Mouse (Mus musculus): ENCODE measurements around the gene Spryd3. TPM values are rescaled to one million over a fixed set of nuclear protein-coding genes. Genes with fewer than 3 reads are reported as not detected.
A peak's percentile ranks its signal among the peaks of the same experiment; 100 is the strongest.

Gene Spryd3
- 11.1 and 14.6 TPM in 2 replicates for polyA plus RNA-seq (2014; fragmentation: Nextera tagmentation; extraction: Ambion mirVana)

- Histone ChIP-seq H3K4me1 (ENCODE audit: control insufficient read depth, insufficient read depth, low read length) (peaks cover 7% of the 10 kb centered on the region), H3K9ac (ENCODE audit: low read depth, low read length) (peak within 1 kb of the TSS; percentile 78), H3K27ac (ENCODE audit: low read depth, low read length) (peak within 1 kb of the TSS; percentile 73), H3K27me3 (ENCODE audit: control insufficient read depth, insufficient read depth, low read length) (no peaks in the 10 kb centered on the region), H3K9me3 (replicated peaks; ENCODE audit: control insufficient read depth, low read length) (no peaks in the 10 kb centered on the region), H3K36me3 (ENCODE audit: control insufficient read depth, insufficient read depth, low read length) (peaks cover 4% of the 10 kb centered on the region), H3K4me3 (ENCODE audit: low read depth, low read length) (peak within 1 kb of the TSS; percentile 80), H3K4me2 (peak within 1 kb of the TSS; percentile 93)
- peak; percentile 99 for ATAC-seq (replicated peaks; ENCODE audit: insufficient number of reproducible peaks, low FRiP score, low TSS enrichment)
- 1% methylated on average over 45 of the region's 50 CpGs for WGBS (ENCODE audit: insufficient replicate concordance)
Observed at GRCm38 (mm10) chr15:102136129-102136758, at the start of gene Spryd3. TSS of gene Spryd3 (minus strand) at chr15:102136234.

- Histone ChIP-seq H3K36me3 (ENCODE audit: control insufficient read depth, insufficient read depth, low read length) (peaks cover 7% of the 10 kb centered on the region), H3K4me3 (ENCODE audit: low read depth, low read length) (no peak overlapping the region), H3K4me2 (no peak overlapping the region), H3K27me3 (ENCODE audit: control insufficient read depth, insufficient read depth, low read length) (no peaks in the 10 kb centered on the region), H3K27ac (ENCODE audit: low read depth, low read length) (no peak overlapping the region), H3K9me3 (replicated peaks; ENCODE audit: control insufficient read depth, low read length) (no peaks in the 10 kb centered on the region), H3K9ac (ENCODE audit: low read depth, low read length) (no peak overlapping the region), H3K4me1 (ENCODE audit: control insufficient read depth, insufficient read depth, low read length) (no peaks in the 10 kb centered on the region; the same call in 1 of the 2 replicates)
- 64% methylated on average over 3 of the region's 3 CpGs for WGBS (ENCODE audit: insufficient replicate concordance)
- no peak for ATAC-seq (replicated peaks; ENCODE audit: insufficient number of reproducible peaks, low FRiP score, low TSS enrichment)
Observed at GRCm38 (mm10) chr15:102183076-102183475, 47.0 kb upstream of the Spryd3 start.

DNA sequence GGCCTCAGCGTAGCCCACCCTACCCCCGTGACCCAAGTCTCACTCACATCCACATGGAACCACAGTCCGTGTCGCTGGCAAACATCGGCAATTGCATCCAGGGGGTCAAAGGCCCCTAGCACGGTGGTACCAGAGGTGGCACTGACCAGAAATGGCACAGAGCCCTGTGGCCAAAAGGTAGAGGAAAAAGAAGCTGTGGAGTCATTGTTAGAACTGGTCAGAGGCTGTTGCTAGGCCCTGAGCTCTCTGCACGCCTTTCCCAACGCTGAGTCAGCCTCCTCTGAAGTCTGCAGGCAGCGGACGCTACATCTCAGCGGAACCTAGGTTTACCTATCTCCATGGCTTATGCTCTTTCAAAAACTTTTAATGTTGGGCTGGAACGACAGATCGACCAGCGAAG is 43.9 kb upstream of the Spryd3 start:
- no peak for ATAC-seq (replicated peaks; ENCODE audit: insufficient number of reproducible peaks, low FRiP score, low TSS enrichment)

DNA sequence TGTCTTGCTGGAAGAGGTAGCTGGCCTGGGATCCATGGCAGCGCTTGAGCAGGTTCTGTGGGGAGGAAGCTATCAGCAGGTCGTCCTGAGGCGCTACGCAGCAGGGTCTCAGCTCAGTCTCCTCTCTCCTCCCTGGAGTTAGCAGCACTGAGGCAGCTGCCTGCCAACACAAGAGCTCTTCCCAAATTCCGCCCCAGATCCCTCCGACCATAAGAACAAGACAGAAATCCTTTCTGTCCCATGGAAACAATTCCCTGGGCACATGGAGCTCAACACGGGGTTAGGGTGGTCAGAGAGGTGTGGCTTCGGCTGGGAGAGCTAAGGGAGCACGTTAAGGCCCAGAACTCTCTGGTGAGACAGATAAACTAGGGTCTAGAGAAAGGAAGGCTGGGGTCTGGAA is 43.1 kb upstream of the Spryd3 start:
- Histone ChIP-seq H3K4me1 (ENCODE audit: control insufficient read depth, insufficient read depth, low read length) (no peaks in the 10 kb centered on the region), H3K36me3 (ENCODE audit: control insufficient read depth, insufficient read depth, low read length) (peaks cover 3% of the 10 kb centered on the region; the same call in 1 of the 2 replicates)
- WGBS (ENCODE audit: insufficient replicate concordance), result 68% methylated on average over 9 of the region's 9 CpGs

More for the DNA sequence above, 43.9 kb upstream of the Spryd3 start:
- H3K4me3 ChIP-seq (ENCODE audit: low read depth, low read length), result no peak overlapping the region
- H3K9ac ChIP-seq (ENCODE audit: low read depth, low read length), result no peak overlapping the region
- H3K27me3 ChIP-seq (ENCODE audit: control insufficient read depth, insufficient read depth, low read length), result no peaks in the 10 kb centered on the region
- H3K4me1 ChIP-seq (ENCODE audit: control insufficient read depth, insufficient read depth, low read length), result no peaks in the 10 kb centered on the region
- no peak overlapping the region for H3K27ac ChIP-seq (ENCODE audit: low read depth, low read length)
- H3K36me3 ChIP-seq (ENCODE audit: control insufficient read depth, insufficient read depth, low read length), result peaks cover 5% of the 10 kb centered on the region; the same call in 1 of the 2 replicates
- no peaks in the 10 kb centered on the region for H3K9me3 ChIP-seq (replicated peaks; ENCODE audit: control insufficient read depth, low read length)
- 86% methylated on average over 14 of the region's 14 CpGs for WGBS (ENCODE audit: insufficient replicate concordance)
- no peak overlapping the region for H3K4me2 ChIP-seq

DNA sequence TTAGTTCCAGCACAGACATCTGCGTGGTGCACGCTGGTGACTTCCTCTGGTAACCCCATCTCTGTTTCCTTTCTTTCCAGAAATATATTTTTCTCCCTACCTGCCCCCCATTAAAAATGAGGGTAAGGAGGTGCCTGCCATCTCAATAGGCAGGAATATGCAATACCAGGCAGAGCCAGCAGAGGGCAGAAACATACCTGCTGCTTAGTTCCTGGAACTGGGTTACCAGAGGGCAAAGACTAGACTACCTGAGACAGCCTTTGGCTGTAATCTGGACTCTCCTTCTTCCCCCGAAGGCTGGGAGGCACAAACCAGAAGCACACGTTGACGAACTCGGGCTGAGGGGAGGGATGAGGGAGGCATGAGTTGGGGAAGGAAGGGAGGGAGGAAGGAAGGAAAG is 42.2 kb upstream of the Spryd3 start:
- 18% methylated on average over 6 of the region's 6 CpGs for WGBS (ENCODE audit: insufficient replicate concordance)
- Histone ChIP-seq H3K27ac (ENCODE audit: low read depth, low read length) (no peak overlapping the region), H3K27me3 (ENCODE audit: control insufficient read depth, insufficient read depth, low read length) (no peaks in the 10 kb centered on the region), H3K4me1 (ENCODE audit: control insufficient read depth, insufficient read depth, low read length) (no peaks in the 10 kb centered on the region), H3K4me2 (no peak overlapping the region), H3K9ac (ENCODE audit: low read depth, low read length) (no peak overlapping the region), H3K4me3 (ENCODE audit: low read depth, low read length) (no peak overlapping the region), H3K9me3 (replicated peaks; ENCODE audit: control insufficient read depth, low read length) (peaks cover 4% of the 10 kb centered on the region; the same call in 1 of the 2 replicates), H3K36me3 (ENCODE audit: control insufficient read depth, insufficient read depth, low read length) (peaks cover 3% of the 10 kb centered on the region; the same call in 1 of the 2 replicates)
- ATAC-seq (replicated peaks; ENCODE audit: insufficient number of reproducible peaks, low FRiP score, low TSS enrichment), result no peak

More for the DNA sequence above, 43.1 kb upstream of the Spryd3 start:
- H3K27me3 ChIP-seq (ENCODE audit: control insufficient read depth, insufficient read depth, low read length), result no peaks in the 10 kb centered on the region
- H3K27ac ChIP-seq (ENCODE audit: low read depth, low read length), result no peak overlapping the region
- H3K4me2 ChIP-seq, result no peak overlapping the region
- no peak for ATAC-seq (replicated peaks; ENCODE audit: insufficient number of reproducible peaks, low FRiP score, low TSS enrichment)
- peaks cover 4% of the 10 kb centered on the region; the same call in 1 of the 2 replicates for H3K9me3 ChIP-seq (replicated peaks; ENCODE audit: control insufficient read depth, low read length)
- H3K4me3 ChIP-seq (ENCODE audit: low read depth, low read length), result no peak overlapping the region
- H3K9ac ChIP-seq (ENCODE audit: low read depth, low read length), result no peak overlapping the region

- Histone ChIP-seq H3K4me1 (ENCODE audit: control insufficient read depth, insufficient read depth, low read length) (no peaks in the 10 kb centered on the region), H3K4me3 (ENCODE audit: low read depth, low read length) (no peak overlapping the region), H3K36me3 (ENCODE audit: control insufficient read depth, insufficient read depth, low read length) (peaks cover 3% of the 10 kb centered on the region; the same call in 1 of the 2 replicates), H3K9ac (ENCODE audit: low read depth, low read length) (no peak overlapping the region), H3K9me3 (replicated peaks; ENCODE audit: control insufficient read depth, low read length) (peaks cover 4% of the 10 kb centered on the region; the same call in 1 of the 2 replicates), H3K4me2 (no peak overlapping the region), H3K27me3 (ENCODE audit: control insufficient read depth, insufficient read depth, low read length) (no peaks in the 10 kb centered on the region), H3K27ac (ENCODE audit: low read depth, low read length) (no peak overlapping the region)
- ATAC-seq (replicated peaks; ENCODE audit: insufficient number of reproducible peaks, low FRiP score, low TSS enrichment), result no peak
- 87% methylated on average over 8 of the region's 8 CpGs for whole genome bisulfite sequencing (ENCODE audit: insufficient replicate concordance)
Observed at GRCm38 (mm10) chr15:102177417-102177816, 41.4 kb upstream of the Spryd3 start.

DNA sequence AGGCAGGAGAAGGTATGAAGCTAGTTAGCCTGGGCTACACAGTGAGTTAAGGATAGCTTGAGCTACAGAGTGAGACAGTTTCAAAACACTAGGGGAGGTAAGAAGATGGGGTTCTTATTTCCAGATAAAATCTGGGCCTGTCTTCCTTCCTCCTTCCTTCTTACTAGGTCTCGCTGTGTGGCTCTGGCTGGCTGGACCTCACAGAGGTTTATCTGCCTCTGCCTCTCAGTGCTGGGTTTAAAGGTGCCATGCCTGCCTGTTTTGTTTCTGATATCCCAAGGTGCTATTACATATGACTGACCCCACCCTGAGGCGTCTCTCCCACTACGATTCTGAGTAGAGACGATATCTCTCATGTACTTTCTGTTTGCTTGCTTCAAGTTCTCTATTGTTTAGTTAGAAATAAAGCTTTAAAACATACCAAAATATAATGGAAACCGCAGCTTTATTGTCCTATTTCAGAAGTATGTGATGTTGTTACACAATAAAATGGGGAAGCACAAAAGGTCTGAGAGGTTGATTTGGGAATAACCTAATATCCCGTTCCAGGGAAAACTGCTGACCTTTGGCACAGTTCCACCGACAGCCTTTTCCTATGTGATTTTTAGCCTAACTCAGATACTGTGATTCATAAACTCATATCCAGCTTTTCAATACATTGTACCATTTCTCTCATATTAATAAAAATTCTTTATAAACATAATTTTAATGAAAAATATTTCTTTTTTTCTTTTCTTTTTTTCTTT is 40.7 kb upstream of the Spryd3 start:
- no peak overlapping the region for H3K27ac ChIP-seq (ENCODE audit: low read depth, low read length)
- no peak overlapping the region for H3K4me2 ChIP-seq
- peaks cover 3% of the 10 kb centered on the region; the same call in 1 of the 2 replicates for H3K36me3 ChIP-seq (ENCODE audit: control insufficient read depth, insufficient read depth, low read length)
- H3K4me1 ChIP-seq (ENCODE audit: control insufficient read depth, insufficient read depth, low read length), result no peaks in the 10 kb centered on the region
- 81% methylated on average over 7 of the region's 7 CpGs for WGBS (ENCODE audit: insufficient replicate concordance)
- no peak overlapping the region for H3K4me3 ChIP-seq (ENCODE audit: low read depth, low read length)
- peaks cover 4% of the 10 kb centered on the region; the same call in 1 of the 2 replicates for H3K9me3 ChIP-seq (replicated peaks; ENCODE audit: control insufficient read depth, low read length)
- no peak overlapping the region for H3K9ac ChIP-seq (ENCODE audit: low read depth, low read length)
- no peak for ATAC-seq (replicated peaks; ENCODE audit: insufficient number of reproducible peaks, low FRiP score, low TSS enrichment)
- no peaks in the 10 kb centered on the region for H3K27me3 ChIP-seq (ENCODE audit: control insufficient read depth, insufficient read depth, low read length)

GRCm38 (mm10) chr15:102175736-102176319 is 39.8 kb upstream of the Spryd3 start:
- no peaks in the 10 kb centered on the region for H3K27me3 ChIP-seq (ENCODE audit: control insufficient read depth, insufficient read depth, low read length)
- H3K9ac ChIP-seq (ENCODE audit: low read depth, low read length), result no peak overlapping the region
- no peaks in the 10 kb centered on the region for H3K4me1 ChIP-seq (ENCODE audit: control insufficient read depth, insufficient read depth, low read length)
- no peak overlapping the region for H3K4me3 ChIP-seq (ENCODE audit: low read depth, low read length)
- ATAC-seq (replicated peaks; ENCODE audit: insufficient number of reproducible peaks, low FRiP score, low TSS enrichment), result no peak
- no peak overlapping the region for H3K4me2 ChIP-seq
- H3K27ac ChIP-seq (ENCODE audit: low read depth, low read length), result no peak overlapping the region
- WGBS (ENCODE audit: insufficient replicate concordance), result 79% methylated on average over 16 of the region's 16 CpGs
- H3K9me3 ChIP-seq (replicated peaks; ENCODE audit: control insufficient read depth, low read length), result peaks cover 4% of the 10 kb centered on the region; the same call in 1 of the 2 replicates
- peaks cover 3% of the 10 kb centered on the region; the same call in 1 of the 2 replicates for H3K36me3 ChIP-seq (ENCODE audit: control insufficient read depth, insufficient read depth, low read length)

Data from heart, embryonic 11.5 days (tissue).